Mouse (Mus musculus) thymus, adult 2 months (tissue): Measurements from ENCODE around the gene Jmjd8.
A peak's percentile ranks its signal among the peaks of the same experiment; 100 is the strongest.

ENCODE experiments used
- CTCF ChIP-seq: fragments of 200-500 bp; IDR thresholded peaks from 2 replicates; pipeline ENCODE4 v1.5.1; 2012; ENCODE audit warnings: mild to moderate bottlenecking, control low read depth, low read length, moderate library complexity, borderline replicate concordance; ENCODE audit not compliant: control insufficient read depth, poor library complexity, insufficient read depth; ENCODE audit errors: extremely low read depth
- POLR2A ChIP-seq: fragments of 200-500 bp; IDR thresholded peaks from 2 replicates; pipeline ENCODE4 v1.6.1; 2012; ENCODE audit warnings: mild to moderate bottlenecking, low read length, control low read depth, moderate library complexity; ENCODE audit not compliant: control insufficient read depth, poor library complexity, insufficient read depth; ENCODE audit errors: extremely low read depth

- TF ChIP-seq CTCF, result 0 out of 2 replicates have a peak, but pooled peaks have one; percentile 39
- 0 out of 2 replicates have a peak, but pooled peaks have one; percentile 28 for TF ChIP-seq POLR2A
Observed at GRCm38 (mm10) chr17:25792615-25793014, 36.1 kb upstream of the Jmjd8 start, which contains the start of gene Fam173a.
